ENCODE assay signal across 22 mouse cellular contexts in genomic region chr7:43326223-43326780, GRCm38 (mm10). TPM values are rescaled to one million over a fixed set of nuclear protein-coding genes. Genes with fewer than 3 reads are reported as not detected.
A peak's percentile ranks its signal among the peaks of the same experiment; 100 is the strongest.
DNase-seq lines count a peak whose midpoint lies in the region; ATAC-seq and TF ChIP-seq lines count a peak whose summit lies in the region.
"Had no signal": no experiment of that assay in that cellular context is flagged by ENCODE, and none has a peak within 500 bp of the region (broad histone marks: within the 10 kb centered on the region; RNA-seq: fewer than 3 reads in every experiment).

No protein-coding gene starts in this region.

- peak overlapping the region; percentile 69 for H3K4me3 ChIP-seq in ES-Bruce4 (ENCODE audit: low read depth, low read length)
- H3K4me3 ChIP-seq: gastrocnemius, adult 2 months; kidney, embryonic 15.5 days had no signal

- peak overlapping the region; percentile 41 for H3K27ac ChIP-seq in ES-Bruce4 (ENCODE audit: insufficient read depth, low read length)
- H3K27ac ChIP-seq: gastrocnemius, adult 2 months; kidney, embryonic 15.5 days; macrophage had no signal

- TF ChIP-seq CTCF in ES-Bruce4 (IDR thresholded peaks at IDR 0.05; ENCODE audit: low read depth, low read length): no peak

- no peak for ATAC-seq in erythroid progenitor cell, adult 5-6 weeks (replicated peaks; ENCODE audit: low FRiP score, poor library complexity, severe bottlenecking)
- ATAC-seq: intestine, postnatal 0 days; lung, postnatal 0 days; midbrain, embryonic 16.5 days had no signal

- H3K9me3 ChIP-seq in ES-Bruce4 (replicated peaks; ENCODE audit: control insufficient read depth, insufficient read depth, low read length, poor library complexity, severe bottlenecking): no peaks in the 10 kb centered on the region
- H3K9me3 ChIP-seq: kidney, embryonic 15.5 days had no signal

- peak; percentile 35 to 77 for DNase-seq in layer of hippocampus, adult 18-20 months (ENCODE audit: low spot score in 2 of 2)
- no peak for DNase-seq in layer of hippocampus, postnatal 10 days (ENCODE audit: low spot score in 2 of 2)
- DNase-seq in brain, adult 2 months (ENCODE audit: low read depth, low spot score): peak; percentile 56
- peak; percentile 25 to 26 for DNase-seq in layer of hippocampus, postnatal 36 days
- DNase-seq in kidney, adult 11 months: no peak
- DNase-seq: adrenal gland, postnatal 36 days; cerebellum, adult 11 months; cerebellum, postnatal 10 days; gastrocnemius, adult 2 months; heart, postnatal 10 days; kidney, postnatal 36 days; right cerebral cortex, adult 18-20 months; spleen, adult 18-20 months had no signal

- H3K9ac ChIP-seq in ES-Bruce4 (ENCODE audit: low read depth, poor library complexity, severe bottlenecking): peak overlapping the region; percentile 64
- H3K9ac ChIP-seq: kidney, embryonic 15.5 days had no signal

- no peaks in the 10 kb centered on the region for H3K27me3 ChIP-seq in ES-Bruce4 (ENCODE audit: control insufficient read depth, insufficient read depth, low read length, poor library complexity, severe bottlenecking)
- H3K27me3 ChIP-seq: kidney, embryonic 15.5 days had no signal

- no peak for TF ChIP-seq POLR2A in ES-Bruce4 (IDR thresholded peaks at IDR 0.05; ENCODE audit: insufficient read depth, low read length)

- no peaks in the 10 kb centered on the region for H3K36me3 ChIP-seq in ES-Bruce4 (ENCODE audit: control insufficient read depth, insufficient read depth, low read length, poor library complexity, severe bottlenecking)
- H3K36me3 ChIP-seq: kidney, embryonic 15.5 days had no signal

- H3K4me1 ChIP-seq in ES-Bruce4 (ENCODE audit: control insufficient read depth, insufficient read depth, low read length): peaks cover 4% of the 10 kb centered on the region
- H3K4me1 ChIP-seq: kidney, embryonic 15.5 days had no signal

- no peak for TF ChIP-seq EP300 in ES-Bruce4 (IDR thresholded peaks at IDR 0.05; ENCODE audit: insufficient read depth, low read depth, low read length)

RNA-seq across cellular contexts. Expression of gene Zfp715, which starts 13.2 kb away (rescaled TPM):
- total RNA-seq in layer of hippocampus, adult 18-20 months (2021): 10 to 100 TPM; 20.9 to 22.5 TPM
- 10 to 100 TPM; 22.9 to 23.9 TPM for total RNA-seq in layer of hippocampus, postnatal 10 days (2021)
- 19.4 and 20.1 TPM in 2 replicates for polyA plus RNA-seq in ES-Bruce4 (2011; ENCODE audit: insufficient read depth, insufficient read length, low read depth, missing spikeins)
- total RNA-seq in layer of hippocampus, postnatal 36 days (2021): 10 to 100 TPM; 25.3 to 26.2 TPM
- total RNA-seq in erythroid progenitor cell, adult 5-6 weeks (2015; ENCODE audit: low replicate concordance): 4.3 and 4.6 TPM in 2 replicates
- total RNA-seq in erythroid progenitor cell, adult 5-6 weeks (2017; ENCODE audit: low replicate concordance): 3.0 and 4.6 TPM in 2 replicates

RNA-seq across cellular contexts. Expression of gene Siglecf, which starts 24.8 kb away (rescaled TPM):
- total RNA-seq in layer of hippocampus, adult 18-20 months (2021): 1 to 10 TPM; 1.1 to 1.3 TPM
- 1 to 10 TPM in 1 of 2 experiments, under 1 TPM in 1; 0.49 to 1.0 TPM for total RNA-seq in layer of hippocampus, postnatal 10 days (2021)
- 0.93 and 1.3 TPM in 2 replicates for polyA plus RNA-seq in ES-Bruce4 (2011; ENCODE audit: insufficient read depth, insufficient read length, low read depth, missing spikeins)
- total RNA-seq in layer of hippocampus, postnatal 36 days (2021): under 1 TPM; 0.57 to 0.68 TPM
- total RNA-seq in erythroid progenitor cell, adult 5-6 weeks (2015; ENCODE audit: low replicate concordance): 6.3 and 10.5 TPM in 2 replicates
- total RNA-seq in erythroid progenitor cell, adult 5-6 weeks (2017; ENCODE audit: low replicate concordance): 1.8 and 2.9 TPM in 2 replicates
- total RNA-seq: adrenal gland, adult 18-20 months; gastrocnemius, adult 2 months; heart, postnatal 10 days had no signal
- polyA plus RNA-seq: hindbrain, embryonic 11.5 days had no signal

Comparison
In these comparisons a context has a peak if more than half of its experiments do, and no peak if none do; other contexts are left out.
1. DNase-seq: peak in layer of hippocampus, adult 18-20 months (2 of 2), brain, adult 2 months (single experiment) and layer of hippocampus, postnatal 36 days (2 of 2); none in layer of hippocampus, postnatal 10 days (0 of 2) and kidney, adult 11 months (single experiment).